Mouse (Mus musculus): ENCODE results near the gene Rwdd3. TPM values are rescaled to one million over a fixed set of nuclear protein-coding genes. Genes with fewer than 3 reads are reported as not detected.
A peak's percentile ranks its signal among the peaks of the same experiment; 100 is the strongest.

Gene Rwdd3
- total RNA-seq (2015; ENCODE audit: low replicate concordance) (2.5 and 2.9 TPM in 2 replicates), total RNA-seq (2017; ENCODE audit: low replicate concordance) (0.39 TPM in 1 of 2 replicates, not detected in the other)

GRCm38 (mm10) chr3:121171243-121171871 is at the start of gene Rwdd3:
TSS of gene Rwdd3 (minus strand) at chr3:121171695.
- peak; percentile 94 for ATAC-seq (replicated peaks; ENCODE audit: low FRiP score, poor library complexity, severe bottlenecking)

DNA sequence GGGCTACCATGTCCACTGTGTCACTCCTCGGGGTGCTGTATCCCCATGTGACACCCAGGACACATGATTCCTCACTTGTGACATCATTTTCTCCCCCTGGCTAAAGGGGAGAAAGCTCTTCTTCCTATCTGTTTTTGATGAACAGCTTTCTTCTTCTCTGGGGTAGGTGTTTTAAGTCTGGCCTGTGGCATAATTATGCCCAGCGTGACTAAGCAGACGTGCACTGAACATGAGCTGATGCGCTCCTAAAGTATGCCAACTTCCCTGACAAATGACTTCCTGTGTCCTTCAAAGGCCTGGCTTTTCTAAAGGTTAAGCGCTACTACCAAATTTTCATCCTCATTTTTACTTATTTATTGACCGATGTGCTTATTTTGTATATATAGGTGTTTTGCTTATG is 45.5 kb upstream of the Rwdd3 start:
- ATAC-seq (replicated peaks; ENCODE audit: low FRiP score, poor library complexity, severe bottlenecking) = no peak

GRCm38 (mm10) chr3:121213501-121213900 is 42.0 kb upstream of the Rwdd3 start:
- no peak for ATAC-seq (replicated peaks; ENCODE audit: low FRiP score, poor library complexity, severe bottlenecking)

- no peak for ATAC-seq (replicated peaks; ENCODE audit: low FRiP score, poor library complexity, severe bottlenecking)
Measured at GRCm38 (mm10) chr3:121212156-121212555, 40.7 kb upstream of the Rwdd3 start.

DNA sequence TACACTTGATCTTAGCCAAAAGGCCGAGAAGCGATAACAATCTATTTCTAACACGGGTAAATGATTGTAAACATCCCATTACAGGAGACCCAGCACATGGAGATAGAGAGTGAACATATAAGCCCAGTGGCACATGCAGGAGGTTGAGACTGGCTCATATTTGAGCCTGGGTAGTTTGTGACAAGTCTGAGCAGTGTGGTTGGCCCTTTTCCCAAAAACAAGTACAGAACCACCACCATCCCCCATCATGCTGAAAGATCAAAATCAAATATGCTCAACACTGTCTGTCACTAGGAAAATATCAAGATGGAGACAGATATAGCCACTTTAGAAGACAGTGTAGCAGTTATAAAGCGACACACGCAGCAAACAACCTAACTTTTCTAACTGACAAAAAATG is 37.5 kb upstream of the Rwdd3 start:
- no peak for ATAC-seq (replicated peaks; ENCODE audit: low FRiP score, poor library complexity, severe bottlenecking)

DNA sequence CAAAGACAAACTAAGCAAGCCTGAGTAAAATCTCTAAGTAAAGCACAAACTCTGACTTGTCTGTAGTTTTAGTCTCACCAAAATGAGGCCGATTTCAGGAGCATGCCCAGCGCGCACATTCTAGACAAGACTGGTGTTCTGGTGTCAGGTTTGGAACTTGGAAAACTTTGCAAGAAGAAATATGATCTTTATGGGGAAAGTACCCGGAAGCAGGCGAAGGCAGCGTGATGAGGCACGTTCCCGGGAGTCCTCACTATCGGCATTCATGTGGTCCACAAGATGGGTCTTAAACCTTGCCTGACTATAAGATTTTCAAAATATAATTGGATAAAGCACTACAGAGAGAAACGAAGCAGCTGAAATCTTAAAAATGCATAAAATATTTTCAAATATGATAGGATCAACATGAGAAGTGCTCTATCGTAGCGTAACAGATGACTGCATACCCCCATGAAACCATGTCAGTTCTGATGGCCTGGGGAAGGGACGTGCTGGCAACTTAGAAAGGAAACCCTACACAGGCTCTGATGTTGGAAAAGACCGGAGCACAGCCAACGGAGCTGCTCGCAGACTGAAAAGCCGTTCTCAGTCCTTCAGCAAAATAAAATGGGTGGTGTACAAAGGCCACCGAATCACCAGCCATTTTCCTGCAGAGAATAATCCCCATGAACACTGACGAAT is 34.8 kb upstream of the Rwdd3 start:
- ATAC-seq (replicated peaks; ENCODE audit: low FRiP score, poor library complexity, severe bottlenecking) = no peak

DNA sequence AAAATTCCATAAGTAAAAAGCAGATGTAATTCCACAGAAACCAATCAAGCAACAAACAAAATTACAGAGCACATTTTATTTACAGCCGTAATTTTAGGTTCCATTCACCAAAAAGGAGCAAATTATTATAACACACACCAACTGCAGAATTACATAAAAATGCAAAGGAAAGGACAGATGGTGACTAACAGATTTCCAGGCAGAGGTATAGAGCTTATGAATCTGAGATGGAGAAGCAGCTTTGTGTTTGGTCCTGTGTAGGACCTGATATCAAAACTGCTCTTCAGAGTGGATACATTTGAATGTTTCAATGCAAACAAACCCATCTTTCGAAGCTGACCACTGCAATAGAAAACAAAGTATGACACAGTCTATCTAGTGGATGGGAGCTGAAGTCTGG is 31.1 kb upstream of the Rwdd3 start:
- no peak for ATAC-seq (replicated peaks; ENCODE audit: low FRiP score, poor library complexity, severe bottlenecking)

- peak; percentile 97 for ATAC-seq (replicated peaks; ENCODE audit: low FRiP score, poor library complexity, severe bottlenecking)
Measured at GRCm38 (mm10) chr3:121201012-121201747, 29.7 kb upstream of the Rwdd3 start.

GRCm38 (mm10) chr3:121189199-121189598 is 17.7 kb upstream of the Rwdd3 start:
- ATAC-seq (replicated peaks; ENCODE audit: low FRiP score, poor library complexity, severe bottlenecking) = no peak

GRCm38 (mm10) chr3:121187510-121187909 is 16.0 kb upstream of the Rwdd3 start:
- no peak for ATAC-seq (replicated peaks; ENCODE audit: low FRiP score, poor library complexity, severe bottlenecking)

DNA sequence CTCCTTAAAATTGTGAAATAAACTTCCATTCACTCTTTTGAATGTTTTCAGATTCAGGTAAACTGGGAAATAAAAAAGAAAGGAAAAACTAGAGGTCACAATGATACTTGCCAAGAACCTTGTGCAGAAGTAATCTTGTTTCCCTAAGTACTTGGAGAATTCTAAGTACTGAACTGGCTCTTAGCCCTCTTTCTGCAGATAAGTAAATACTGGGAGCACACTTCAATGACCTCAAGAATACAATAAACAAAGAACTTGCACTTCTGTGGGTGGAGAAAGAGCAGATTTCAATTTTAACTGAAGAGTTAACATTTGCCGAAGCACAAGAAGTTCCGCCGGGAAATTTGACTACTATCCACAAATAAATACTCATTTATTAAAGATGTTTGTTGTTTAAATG is 15.4 kb upstream of the Rwdd3 start:
- no peak for ATAC-seq (replicated peaks; ENCODE audit: low FRiP score, poor library complexity, severe bottlenecking)

DNA sequence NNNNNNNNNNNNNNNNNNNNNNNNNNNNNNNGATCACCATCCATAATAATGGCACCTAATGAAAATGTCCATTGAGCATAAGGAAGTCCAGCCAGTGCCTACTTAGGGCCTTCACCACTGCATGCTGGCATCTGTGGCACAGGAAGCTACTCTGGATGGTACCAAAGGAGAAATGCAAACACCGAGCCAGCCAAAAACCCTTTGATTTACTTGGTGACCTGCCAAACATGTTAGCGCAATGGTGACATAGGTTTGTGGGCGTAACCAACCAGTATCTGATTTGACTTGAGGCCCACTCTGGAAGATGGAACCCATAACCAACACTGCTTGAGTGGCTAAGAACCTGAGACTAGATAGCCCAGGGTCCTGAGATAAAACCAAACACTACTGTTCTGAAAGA is 13.7 kb upstream of the Rwdd3 start:
- ATAC-seq (replicated peaks; ENCODE audit: low FRiP score, poor library complexity, severe bottlenecking) = no peak

DNA sequence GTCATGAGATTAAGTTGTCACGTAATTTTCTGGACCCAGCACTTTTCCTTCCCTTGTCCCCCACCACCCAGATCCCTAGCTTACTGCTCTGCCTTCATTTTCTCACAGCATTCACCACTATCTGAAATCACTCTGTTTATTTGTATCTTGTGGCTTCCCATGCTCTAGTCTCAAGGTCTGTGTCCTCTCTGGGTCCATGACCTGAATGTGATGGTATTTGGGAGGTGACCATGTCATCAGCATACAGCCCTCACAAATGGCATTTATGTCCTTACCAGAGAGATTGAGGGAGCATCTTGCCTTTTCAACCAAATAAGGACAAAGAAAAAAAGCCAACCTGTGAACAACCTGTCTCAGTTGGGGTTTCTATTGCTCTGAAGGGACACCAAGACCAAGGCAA is 4.5 kb upstream of the Rwdd3 start:
- ATAC-seq (replicated peaks; ENCODE audit: low FRiP score, poor library complexity, severe bottlenecking) = no peak

GRCm38 (mm10) chr3:121174248-121174945 is 2.9 kb upstream of the Rwdd3 start:
- no peak for ATAC-seq (replicated peaks; ENCODE audit: low FRiP score, poor library complexity, severe bottlenecking)

- ATAC-seq (replicated peaks; ENCODE audit: low FRiP score, poor library complexity, severe bottlenecking) = no peak
Measured at GRCm38 (mm10) chr3:121172718-121173117, 1.2 kb upstream of the Rwdd3 start.

DNA sequence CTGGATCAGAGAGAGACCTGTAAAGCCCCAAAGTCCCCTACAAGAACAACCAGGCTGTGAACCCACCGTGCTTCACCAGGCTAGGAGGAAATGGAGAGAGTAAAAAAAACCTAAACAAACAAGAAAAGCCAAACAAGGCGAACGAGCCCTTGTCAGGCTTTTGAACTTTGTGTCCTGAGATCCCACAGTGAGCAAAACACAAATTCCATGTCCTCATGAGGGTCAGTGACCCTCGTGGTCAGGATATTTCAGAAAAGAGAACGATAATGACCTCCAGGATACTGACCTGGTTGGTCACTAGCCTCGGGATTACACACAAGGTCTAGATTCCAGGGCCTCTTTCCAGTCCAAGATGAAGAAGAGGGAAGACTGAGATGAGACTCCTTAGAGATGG is 374 bp upstream of the Rwdd3 start:
- ATAC-seq (replicated peaks; ENCODE audit: low FRiP score, poor library complexity, severe bottlenecking) = peak; percentile 22

- ATAC-seq (replicated peaks; ENCODE audit: low FRiP score, poor library complexity, severe bottlenecking) = no peak
Measured at GRCm38 (mm10) chr3:121170631-121171030, 864 bp downstream of the Rwdd3 start.

GRCm38 (mm10) chr3:121169092-121169942 is 2.2 kb downstream of the Rwdd3 start:
- peak; percentile 31; the same call in 1 of the 2 replicates for ATAC-seq (replicated peaks; ENCODE audit: low FRiP score, poor library complexity, severe bottlenecking)

DNA sequence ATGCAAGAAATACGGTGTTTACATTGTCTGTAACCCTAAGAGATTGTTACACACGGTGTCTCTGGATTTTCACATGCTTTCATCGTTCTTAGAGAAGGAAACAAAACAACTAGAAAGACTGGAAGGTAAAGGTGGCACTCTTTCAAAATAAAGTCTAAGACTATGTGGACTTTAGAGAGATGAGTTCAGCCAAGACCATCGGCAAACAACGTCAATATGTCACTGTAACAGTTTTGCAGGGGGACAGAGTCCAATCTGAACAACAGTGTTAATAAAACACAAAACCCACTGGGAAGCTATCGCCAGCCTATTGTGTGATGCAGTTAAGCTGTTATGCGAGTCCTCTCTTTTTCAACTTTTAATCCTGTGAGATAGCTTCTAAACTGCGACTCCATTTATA is 2.9 kb downstream of the Rwdd3 start:
- no peak for ATAC-seq (replicated peaks; ENCODE audit: low FRiP score, poor library complexity, severe bottlenecking)

Measured in erythroid progenitor cell, adult 5-6 weeks (primary cell).